Mouse (Mus musculus): ENCODE measurements around the gene Adgrb2. TPM values are rescaled to one million over a fixed set of nuclear protein-coding genes. Genes with fewer than 3 reads are reported as not detected.

Adgrb2 gene
- polyA plus RNA-seq, 1 experiment from 2014 or later, result 1.6 TPM

Other genes starting within 250 kb of the Adgrb2 start
- 75.6 and 77.5 TPM in 2 replicates for gene Khdrbs1, start 242.6 kb upstream of the Adgrb2 start, polyA plus RNA-seq (2015; fragmentation: Nextera tagmentation; extraction: Ambion mirVana)
- gene Ptp4a2, start 173.7 kb upstream of the Adgrb2 start, polyA plus RNA-seq (2015; fragmentation: Nextera tagmentation; extraction: Ambion mirVana), result 326 and 374 TPM in 2 replicates
- gene Spocd1, start 55.6 kb upstream of the Adgrb2 start, polyA plus RNA-seq (2015; fragmentation: Nextera tagmentation; extraction: Ambion mirVana), result 0.19 and 0.34 TPM in 2 replicates
- 26.9 and 30.4 TPM in 2 replicates for gene Col16a1, start 63.0 kb downstream of the Adgrb2 start, polyA plus RNA-seq (2015; fragmentation: Nextera tagmentation; extraction: Ambion mirVana)
- gene Pef1, start 117.7 kb downstream of the Adgrb2 start, polyA plus RNA-seq (2015; fragmentation: Nextera tagmentation; extraction: Ambion mirVana), result 53.6 and 57.9 TPM in 2 replicates
- 0.32 TPM in 1 of 2 replicates, not detected in the other for gene Hcrtr1, start 154.5 kb downstream of the Adgrb2 start, polyA plus RNA-seq (2015; fragmentation: Nextera tagmentation; extraction: Ambion mirVana)
- gene Tinagl1, start 190.3 kb downstream of the Adgrb2 start, polyA plus RNA-seq (2015; fragmentation: Nextera tagmentation; extraction: Ambion mirVana), result 47.4 and 53.0 TPM in 2 replicates
- not detected in 2 replicates for gene Gm853, start 237.5 kb downstream of the Adgrb2 start, polyA plus RNA-seq (2015; fragmentation: Nextera tagmentation; extraction: Ambion mirVana)

Measured in heart, embryonic 13.5 days (tissue).